Mouse (Mus musculus) bone marrow macrophage, adult 2 months (primary cell): ENCODE data around the gene Ppfia1. TPM values are rescaled to one million over a fixed set of nuclear protein-coding genes. Genes with fewer than 3 reads are reported as not detected.

Experiments
- H3K27ac ChIP-seq: 2 replicates; pipeline ENCODE4 v1.5.1; 2012; ENCODE audit warnings: low read depth, low read length; ENCODE audit not compliant: insufficient read depth
- H3K4me1 ChIP-seq: 2 replicates; pipeline ENCODE4 v1.6.1; 2012; ENCODE audit warnings: low read length; ENCODE audit not compliant: control insufficient read depth, insufficient read depth
- H3K4me3 ChIP-seq: 2 replicates; pipeline ENCODE4 v1.5.1; 2012; ENCODE audit warnings: mild to moderate bottlenecking, low read length, moderate library complexity; ENCODE audit not compliant: insufficient read depth
- CTCF ChIP-seq: IDR thresholded peaks from 2 replicates; pipeline ENCODE4 v1.5.1; 2012; ENCODE audit warnings: low read depth, mild to moderate bottlenecking, low read length, moderate library complexity
- POLR2A ChIP-seq: IDR thresholded peaks from 2 replicates; pipeline ENCODE4 v1.6.1; 2012; ENCODE audit warnings: mild to moderate bottlenecking, low read depth, low read length, borderline replicate concordance
- polyA plus RNA-seq: library from polyadenylated mRNA; stranded (reverse); fragments of >200 nt; gene quantifications from 2 replicates; pipeline ENCODE4 v1.2.4, GENCODE M21; 2012; ENCODE audit not compliant: missing spikeins, insufficient read depth, insufficient read length

Ppfia1 gene
- polyA plus RNA-seq, 1 experiment = 36.0 TPM

- H3K27ac ChIP-seq = no peak overlapping the region
- TF ChIP-seq POLR2A (no peak), CTCF (no peak)
- no peaks in the 10 kb centered on the region for H3K4me1 ChIP-seq
- H3K4me3 ChIP-seq = no peak overlapping the region
Observed at GRCm38 (mm10) chr7:144503959-144504358, 49.6 kb downstream of the Ppfia1 start.

- Histone ChIP-seq H3K27ac (no peak overlapping the region), H3K4me3 (no peak overlapping the region), H3K4me1 (no peaks in the 10 kb centered on the region)
- no peak for TF ChIP-seq POLR2A
- no peak for TF ChIP-seq CTCF
Observed at GRCm38 (mm10) chr7:144492931-144493330, 60.6 kb downstream of the Ppfia1 start.

GRCm38 (mm10) chr7:144490201-144490873, 63.2 kb downstream of the Ppfia1 start:
- Histone ChIP-seq H3K4me3 (no peak overlapping the region), H3K27ac (no peak overlapping the region), H3K4me1 (no peaks in the 10 kb centered on the region)
- no peak for TF ChIP-seq CTCF
- TF ChIP-seq POLR2A = no peak

GRCm38 (mm10) chr7:144489067-144489774, 64.3 kb downstream of the Ppfia1 start:
- Histone ChIP-seq H3K27ac (no peak overlapping the region), H3K4me1 (no peaks in the 10 kb centered on the region), H3K4me3 (no peak overlapping the region)
- TF ChIP-seq POLR2A = no peak
- no peak for TF ChIP-seq CTCF

GRCm38 (mm10) chr7:144480314-144480713, 73.2 kb downstream of the Ppfia1 start:
- Histone ChIP-seq H3K27ac (no peak overlapping the region), H3K4me3 (no peak overlapping the region)
- no peak for TF ChIP-seq CTCF
- TF ChIP-seq POLR2A = no peak

GRCm38 (mm10) chr7:144479569-144479968, 74.0 kb downstream of the Ppfia1 start:
- Histone ChIP-seq H3K27ac (no peak overlapping the region), H3K4me3 (no peak overlapping the region), H3K4me1 (no peaks in the 10 kb centered on the region)
- no peak for TF ChIP-seq CTCF

More at GRCm38 (mm10) chr7:144480314-144480713, 73.2 kb downstream of the Ppfia1 start:
- H3K4me1 ChIP-seq = no peaks in the 10 kb centered on the region

- no peak for TF ChIP-seq POLR2A
- no peak for TF ChIP-seq CTCF
- no peak overlapping the region for H3K27ac ChIP-seq
- no peaks in the 10 kb centered on the region for H3K4me1 ChIP-seq
- H3K4me3 ChIP-seq = no peak overlapping the region
Observed at GRCm38 (mm10) chr7:144475741-144476140, 77.8 kb downstream of the Ppfia1 start.

GRCm38 (mm10) chr7:144473486-144473885, 80.0 kb downstream of the Ppfia1 start:
- no peak overlapping the region for H3K4me3 ChIP-seq
- no peak overlapping the region for H3K27ac ChIP-seq
- no peaks in the 10 kb centered on the region for H3K4me1 ChIP-seq
- TF ChIP-seq POLR2A (no peak), CTCF (no peak)

GRCm38 (mm10) chr7:144471103-144471502, 82.4 kb downstream of the Ppfia1 start:
- no peak for TF ChIP-seq CTCF
- TF ChIP-seq POLR2A = no peak
- H3K27ac ChIP-seq = no peak overlapping the region
- no peaks in the 10 kb centered on the region for H3K4me1 ChIP-seq
- no peak overlapping the region for H3K4me3 ChIP-seq

GRCm38 (mm10) chr7:144470545-144471059, 82.9 kb downstream of the Ppfia1 start, which contains the start of gene Cttn:
TSS of gene Cttn (minus strand) at chr7:144471009.
- Histone ChIP-seq H3K4me3 (no peak within 1 kb of the TSS), H3K4me1 (no peaks in the 10 kb centered on the region), H3K27ac (no peak within 1 kb of the TSS)
- TF ChIP-seq POLR2A (no peak), CTCF (no peak)
